Mouse (Mus musculus): ENCODE measurements around the gene Zmym3. TPM values are rescaled to one million over a fixed set of nuclear protein-coding genes. Genes with fewer than 3 reads are reported as not detected.

Zmym3 gene
- polyA plus RNA-seq, 1 experiment from 2014 or later = 37.8 TPM

- peaks cover 33% of the 10 kb centered on the region for H3K27me3 ChIP-seq
- no peak overlapping the region for H3K4me3 ChIP-seq (replicated peaks)
- ATAC-seq (ENCODE audit: low FRiP score) = no peak
Measured at GRCm38 (mm10) chrX:101396459-101396858, 24.2 kb downstream of the Zmym3 start.

GRCm38 (mm10) chrX:101394341-101394740, 26.3 kb downstream of the Zmym3 start:
- Histone ChIP-seq H3K36me3 (replicated peaks) (no peaks in the 10 kb centered on the region), H3K9me3 (no peaks in the 10 kb centered on the region), H3K4me1 (peaks cover 4% of the 10 kb centered on the region; the same call in 1 of the 2 replicates), H3K4me2 (no peak overlapping the region), H3K9ac (no peak overlapping the region), H3K27ac (no peak overlapping the region), H3K4me3 (replicated peaks) (no peak overlapping the region), H3K27me3 (peaks cover 33% of the 10 kb centered on the region)
- ATAC-seq (ENCODE audit: low FRiP score) = no peak
- WGBS = 83% methylated on average over 2 of the region's 2 CpGs

More at GRCm38 (mm10) chrX:101396459-101396858, 24.2 kb downstream of the Zmym3 start:
- Histone ChIP-seq H3K27ac (no peak overlapping the region), H3K4me1 (peaks cover 4% of the 10 kb centered on the region; the same call in 1 of the 2 replicates), H3K36me3 (replicated peaks) (no peaks in the 10 kb centered on the region), H3K9me3 (no peaks in the 10 kb centered on the region), H3K4me2 (peak overlapping the region; percentile 25), H3K9ac (no peak overlapping the region)
- 18% methylated on average over 11 of the region's 11 CpGs for WGBS

- Histone ChIP-seq H3K9me3 (no peaks in the 10 kb centered on the region), H3K4me1 (peaks cover 2% of the 10 kb centered on the region; the same call in 1 of the 2 replicates), H3K4me2 (no peak overlapping the region), H3K27me3 (peaks cover 42% of the 10 kb centered on the region), H3K36me3 (replicated peaks) (no peaks in the 10 kb centered on the region), H3K4me3 (replicated peaks) (no peak overlapping the region), H3K27ac (no peak overlapping the region), H3K9ac (no peak overlapping the region)
- WGBS = 71% methylated on average over 5 of the region's 5 CpGs
- ATAC-seq (ENCODE audit: low FRiP score) = no peak
Measured at GRCm38 (mm10) chrX:101388866-101389537, 31.6 kb downstream of the Zmym3 start.

GRCm38 (mm10) chrX:101386222-101386621, 34.4 kb downstream of the Zmym3 start:
- WGBS = 24% methylated on average over 4 of the region's 4 CpGs
- ATAC-seq (ENCODE audit: low FRiP score) = no peak

GRCm38 (mm10) chrX:101384439-101385137, 36.1 kb downstream of the Zmym3 start:
- Histone ChIP-seq H3K27ac (no peak overlapping the region), H3K4me1 (peaks cover 5% of the 10 kb centered on the region; the same call in 1 of the 2 replicates), H3K4me3 (replicated peaks) (peak overlapping the region; percentile 31), H3K4me2 (peak overlapping the region; percentile 55), H3K36me3 (replicated peaks) (no peaks in the 10 kb centered on the region), H3K27me3 (peaks cover 82% of the 10 kb centered on the region), H3K9ac (0 out of 2 replicates have a peak overlapping the region, but pooled peaks have one; percentile 25), H3K9me3 (no peaks in the 10 kb centered on the region)
- 17% methylated on average over 29 of the region's 32 CpGs for WGBS
- no peak for ATAC-seq (ENCODE audit: low FRiP score)

More at GRCm38 (mm10) chrX:101386222-101386621, 34.4 kb downstream of the Zmym3 start:
- H3K9me3 ChIP-seq = no peaks in the 10 kb centered on the region
- H3K27ac ChIP-seq = no peak overlapping the region
- no peak overlapping the region for H3K9ac ChIP-seq
- H3K4me2 ChIP-seq = no peak overlapping the region
- H3K4me3 ChIP-seq (replicated peaks) = no peak overlapping the region
- peaks cover 67% of the 10 kb centered on the region for H3K27me3 ChIP-seq
- H3K36me3 ChIP-seq (replicated peaks) = no peaks in the 10 kb centered on the region
- peaks cover 5% of the 10 kb centered on the region; the same call in 1 of the 2 replicates for H3K4me1 ChIP-seq

- Histone ChIP-seq H3K27me3 (peaks cover 89% of the 10 kb centered on the region), H3K9me3 (no peaks in the 10 kb centered on the region), H3K4me3 (replicated peaks) (no peak overlapping the region), H3K27ac (no peak overlapping the region), H3K4me2 (no peak overlapping the region), H3K9ac (no peak overlapping the region), H3K4me1 (peaks cover 5% of the 10 kb centered on the region; the same call in 1 of the 2 replicates), H3K36me3 (replicated peaks) (no peaks in the 10 kb centered on the region)
- 26% methylated on average over 18 of the region's 18 CpGs for WGBS
- no peak for ATAC-seq (ENCODE audit: low FRiP score)
Measured at GRCm38 (mm10) chrX:101383455-101383854, 37.2 kb downstream of the Zmym3 start.

GRCm38 (mm10) chrX:101379744-101380143, 40.9 kb downstream of the Zmym3 start:
- no peak overlapping the region for H3K27ac ChIP-seq
- peaks cover 59% of the 10 kb centered on the region for H3K27me3 ChIP-seq
- H3K4me1 ChIP-seq = peaks cover 5% of the 10 kb centered on the region; the same call in 1 of the 2 replicates
- H3K9me3 ChIP-seq = no peaks in the 10 kb centered on the region
- no peaks in the 10 kb centered on the region for H3K36me3 ChIP-seq (replicated peaks)
- WGBS = 92% methylated on average over 1 of the region's 1 CpGs
- no peak overlapping the region for H3K9ac ChIP-seq
- ATAC-seq (ENCODE audit: low FRiP score) = no peak
- no peak overlapping the region for H3K4me3 ChIP-seq (replicated peaks)
- no peak overlapping the region for H3K4me2 ChIP-seq

- H3K27me3 ChIP-seq = peaks cover 36% of the 10 kb centered on the region
- WGBS = 65% methylated on average over 4 of the region's 4 CpGs
Measured at GRCm38 (mm10) chrX:101377076-101377475, 43.6 kb downstream of the Zmym3 start.

GRCm38 (mm10) chrX:101376190-101376968, 44.3 kb downstream of the Zmym3 start, which contains the start of gene Gjb1:
Gjb1 (plus strand) TSS chrX:101376378.
- no peaks in the 10 kb centered on the region for H3K4me1 ChIP-seq
- 82% methylated on average over 7 of the region's 7 CpGs for WGBS

More at GRCm38 (mm10) chrX:101377076-101377475, 43.6 kb downstream of the Zmym3 start:
- no peak overlapping the region for H3K4me3 ChIP-seq (replicated peaks)
- no peaks in the 10 kb centered on the region for H3K36me3 ChIP-seq (replicated peaks)
- H3K4me2 ChIP-seq = no peak overlapping the region
- H3K9ac ChIP-seq = no peak overlapping the region
- no peak for ATAC-seq (ENCODE audit: low FRiP score)
- no peaks in the 10 kb centered on the region for H3K9me3 ChIP-seq
- no peak overlapping the region for H3K27ac ChIP-seq
- no peaks in the 10 kb centered on the region for H3K4me1 ChIP-seq

GRCm38 (mm10) chrX:101372946-101373345, 47.7 kb downstream of the Zmym3 start:
- no peak overlapping the region for H3K27ac ChIP-seq
- H3K27me3 ChIP-seq = peaks cover 11% of the 10 kb centered on the region; the same call in 1 of the 2 replicates
- 73% methylated on average over 5 of the region's 5 CpGs for WGBS
- no peak for ATAC-seq (ENCODE audit: low FRiP score)
- H3K4me3 ChIP-seq (replicated peaks) = no peak overlapping the region
- H3K9ac ChIP-seq = no peak overlapping the region
- no peaks in the 10 kb centered on the region for H3K36me3 ChIP-seq (replicated peaks)
- H3K9me3 ChIP-seq = no peaks in the 10 kb centered on the region
- H3K4me1 ChIP-seq = no peaks in the 10 kb centered on the region
- no peak overlapping the region for H3K4me2 ChIP-seq

More at GRCm38 (mm10) chrX:101376190-101376968, 44.3 kb downstream of the Zmym3 start, which contains the start of gene Gjb1:
- H3K9me3 ChIP-seq = no peaks in the 10 kb centered on the region
- ATAC-seq (ENCODE audit: low FRiP score) = no peak
- H3K4me3 ChIP-seq (replicated peaks) = no peak within 1 kb of the TSS
- no peak within 1 kb of the TSS for H3K4me2 ChIP-seq
- H3K9ac ChIP-seq = no peak within 1 kb of the TSS
- no peaks in the 10 kb centered on the region for H3K36me3 ChIP-seq (replicated peaks)
- no peak within 1 kb of the TSS for H3K27ac ChIP-seq
- peaks cover 33% of the 10 kb centered on the region for H3K27me3 ChIP-seq

GRCm38 (mm10) chrX:101370573-101370972, 50.1 kb downstream of the Zmym3 start:
- Histone ChIP-seq H3K27me3 (peaks cover 11% of the 10 kb centered on the region; the same call in 1 of the 2 replicates), H3K36me3 (replicated peaks) (no peaks in the 10 kb centered on the region), H3K27ac (no peak overlapping the region), H3K4me1 (no peaks in the 10 kb centered on the region), H3K4me2 (no peak overlapping the region), H3K9ac (no peak overlapping the region), H3K4me3 (replicated peaks) (no peak overlapping the region), H3K9me3 (no peaks in the 10 kb centered on the region)
- ATAC-seq (ENCODE audit: low FRiP score) = no peak
- 70% methylated on average over 3 of the region's 3 CpGs for WGBS

- ATAC-seq (ENCODE audit: low FRiP score) = no peak
- no peak overlapping the region for H3K9ac ChIP-seq
- no peak overlapping the region for H3K27ac ChIP-seq
- H3K4me1 ChIP-seq = no peaks in the 10 kb centered on the region
- H3K36me3 ChIP-seq (replicated peaks) = no peaks in the 10 kb centered on the region
- H3K27me3 ChIP-seq = peaks cover 11% of the 10 kb centered on the region; the same call in 1 of the 2 replicates
- H3K4me3 ChIP-seq (replicated peaks) = no peak overlapping the region
- 81% methylated on average over 7 of the region's 7 CpGs for WGBS
- no peaks in the 10 kb centered on the region for H3K9me3 ChIP-seq
- no peak overlapping the region for H3K4me2 ChIP-seq
Measured at GRCm38 (mm10) chrX:101369001-101369400, 51.6 kb downstream of the Zmym3 start.
